Mouse (Mus musculus) c-Kit-positive CD71-positive TER-119-negative erythroid progenitor cells, embryonic 14.5 days (primary cell): ENCODE data around the gene Vps41.

Source experiments
- DNase-seq: peaks from one replicate; pipeline ENCODE4 v3.0.0-alpha.2; 2013; ENCODE audit warnings: low read depth

Vps41 gene

DNA sequence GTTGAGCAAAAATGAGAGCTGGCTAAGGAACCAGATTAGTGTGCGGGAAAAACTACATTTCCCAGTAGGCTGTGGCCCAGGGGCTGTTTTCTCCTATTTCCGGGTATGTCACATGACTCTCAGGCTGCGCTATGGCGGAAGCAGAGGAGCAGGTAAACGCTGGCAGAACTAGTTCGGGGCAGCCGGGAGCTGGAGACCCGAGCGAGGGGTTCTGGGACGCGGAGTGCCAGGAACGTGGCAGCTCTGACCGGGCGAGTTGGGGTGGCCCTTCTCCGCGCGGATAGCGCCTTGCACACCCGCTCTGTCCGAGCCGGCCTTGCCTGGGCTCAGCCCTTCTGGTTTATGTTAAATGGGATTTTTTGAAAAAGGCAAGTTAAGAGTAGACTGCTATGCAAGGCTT lies at the start of gene Vps41:
Gene Vps41 (plus strand): TSS at position 102 of the 400 bp plus-strand sequence.
- peak; percentile 64 for DNase-seq

- no peak for DNase-seq
Observed at GRCm38 (mm10) chr13:18698518-18699065, 18.5 kb upstream of the Vps41 start.

GRCm38 (mm10) chr13:18711685-18712084 lies 5.4 kb upstream of the Vps41 start:
- no peak for DNase-seq

GRCm38 (mm10) chr13:18716707-18717106 lies 379 bp upstream of the Vps41 start:
- no peak for DNase-seq

DNA sequence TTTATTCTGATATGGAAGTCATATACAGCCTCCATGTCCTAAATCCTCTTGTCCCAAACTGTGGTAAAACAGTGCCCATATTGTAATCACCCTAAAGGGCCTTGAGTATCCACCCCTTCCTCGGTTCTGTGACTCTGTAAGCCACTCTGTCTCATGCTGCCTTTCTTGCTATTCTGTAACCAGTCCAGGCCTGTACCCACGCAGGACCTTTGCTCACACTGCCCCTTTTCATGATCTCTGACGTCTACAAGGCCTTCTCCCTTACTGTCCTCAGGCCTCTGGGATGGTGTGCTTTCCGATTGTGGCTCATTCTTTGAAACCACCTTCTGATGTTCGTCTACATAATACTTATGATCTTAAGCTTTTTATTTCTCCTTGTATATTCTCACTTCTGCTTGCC lies 1.4 kb downstream of the Vps41 start:
- no peak for DNase-seq

DNA sequence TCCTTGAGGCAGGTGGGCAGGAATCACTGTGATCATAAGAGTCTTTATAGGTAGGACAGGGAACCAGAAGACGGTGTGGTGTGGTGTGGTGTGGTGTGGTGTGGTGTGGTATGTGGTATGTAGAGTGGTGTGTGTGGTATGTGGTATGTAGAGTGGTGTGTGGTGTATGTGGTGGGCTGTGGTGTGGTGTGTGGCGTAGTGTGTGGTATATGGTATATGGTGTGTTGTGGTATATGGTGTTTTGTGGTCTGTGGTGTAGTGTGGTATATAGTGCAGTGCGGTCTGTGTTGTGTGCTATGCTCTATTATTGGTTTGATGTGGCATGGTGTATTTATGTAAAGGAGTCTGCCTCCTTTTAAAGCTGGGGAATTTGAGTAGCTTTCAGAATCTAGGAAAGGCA lies 13.6 kb downstream of the Vps41 start:
- DNase-seq: no peak

- no peak for DNase-seq
Observed at GRCm38 (mm10) chr13:18736590-18736989, 19.5 kb downstream of the Vps41 start.

GRCm38 (mm10) chr13:18743575-18744265 lies 26.6 kb downstream of the Vps41 start:
- DNase-seq: no peak

DNA sequence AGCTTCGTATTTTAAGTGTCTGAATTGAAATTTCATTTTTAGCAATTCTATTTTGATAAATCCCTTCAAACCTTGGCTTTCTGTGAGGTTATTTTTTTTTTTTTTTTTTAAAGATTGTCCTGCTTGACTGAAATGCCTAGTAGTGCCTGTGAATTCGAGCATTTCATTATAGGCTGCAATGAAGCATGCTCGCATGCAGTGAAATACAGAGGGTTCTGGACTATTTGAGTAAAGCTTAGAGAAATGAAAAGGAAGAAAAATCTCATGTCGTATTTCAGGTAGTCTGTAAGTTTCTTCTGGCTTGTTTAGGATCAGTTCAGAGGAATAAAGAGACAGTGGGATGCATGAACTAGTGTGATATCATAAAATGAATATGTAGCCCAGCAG lies 27.2 kb downstream of the Vps41 start:
- no peak for DNase-seq

DNA sequence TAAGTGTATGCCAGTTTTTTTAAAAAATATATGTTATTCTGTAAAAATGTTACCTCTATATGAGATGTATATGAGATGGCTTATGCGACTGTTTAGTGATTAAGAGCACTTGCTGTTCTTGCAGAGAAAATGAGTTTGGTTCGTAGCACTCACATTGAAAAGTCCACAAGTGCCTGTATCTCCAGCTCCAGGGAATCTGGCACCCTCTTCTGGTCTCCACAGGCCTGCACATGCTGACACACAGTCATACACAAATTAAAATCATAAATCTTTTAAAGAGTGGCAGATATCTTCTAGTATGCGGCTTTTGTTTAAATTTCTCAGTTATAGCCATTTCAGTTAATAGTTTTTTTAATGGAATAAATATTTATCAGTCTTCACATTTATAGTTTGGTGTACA lies 40.9 kb downstream of the Vps41 start:
- no peak for DNase-seq

GRCm38 (mm10) chr13:18759361-18760056 lies 42.4 kb downstream of the Vps41 start:
- DNase-seq: no peak

DNA sequence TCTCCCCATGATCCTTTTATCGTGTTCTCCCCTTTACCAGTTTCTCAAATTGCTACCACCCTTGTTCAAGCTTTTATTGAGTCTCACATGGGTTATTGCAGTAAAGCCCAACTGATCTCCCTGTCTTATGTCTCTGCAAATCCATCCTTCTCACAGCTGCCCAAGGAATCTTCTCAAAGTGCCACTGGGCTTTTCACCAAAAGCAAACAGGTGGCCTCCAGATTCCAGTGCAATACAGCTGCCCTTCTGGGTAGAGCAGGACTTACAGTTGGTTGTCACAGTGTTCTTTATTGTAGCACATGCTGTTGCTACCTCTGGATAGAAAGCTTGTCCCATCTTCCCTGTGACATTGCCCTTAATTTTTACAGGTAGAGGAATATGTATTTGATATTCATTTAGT lies 44.4 kb downstream of the Vps41 start:
- DNase-seq: no peak

- no peak for DNase-seq
Observed at GRCm38 (mm10) chr13:18767893-18768292, 50.8 kb downstream of the Vps41 start.

DNA sequence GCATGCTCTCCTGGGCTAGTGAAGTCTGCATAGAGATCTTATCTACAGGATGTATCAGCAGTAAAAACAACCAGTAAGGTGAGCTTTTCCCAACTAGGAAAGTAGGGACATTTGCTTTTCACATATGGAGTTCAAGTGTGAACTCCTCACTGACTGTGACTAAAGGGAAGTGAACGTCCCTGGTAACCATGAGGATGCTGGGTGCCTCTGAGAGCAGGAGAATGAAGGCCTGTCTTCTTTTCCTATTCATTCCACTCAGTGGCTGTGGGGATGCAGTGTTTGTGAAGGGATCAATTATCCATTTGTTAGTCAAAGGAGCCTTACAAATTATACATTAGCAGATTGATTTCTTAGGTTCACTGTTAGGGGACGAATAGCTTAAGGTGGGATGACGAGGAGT lies 51.4 kb downstream of the Vps41 start:
- DNase-seq: no peak

GRCm38 (mm10) chr13:18773437-18774198 lies 56.5 kb downstream of the Vps41 start:
- DNase-seq: no peak

GRCm38 (mm10) chr13:18781250-18781649 lies 64.2 kb downstream of the Vps41 start:
- no peak for DNase-seq

- no peak for DNase-seq
Observed at GRCm38 (mm10) chr13:18785702-18786101, 68.6 kb downstream of the Vps41 start.

DNA sequence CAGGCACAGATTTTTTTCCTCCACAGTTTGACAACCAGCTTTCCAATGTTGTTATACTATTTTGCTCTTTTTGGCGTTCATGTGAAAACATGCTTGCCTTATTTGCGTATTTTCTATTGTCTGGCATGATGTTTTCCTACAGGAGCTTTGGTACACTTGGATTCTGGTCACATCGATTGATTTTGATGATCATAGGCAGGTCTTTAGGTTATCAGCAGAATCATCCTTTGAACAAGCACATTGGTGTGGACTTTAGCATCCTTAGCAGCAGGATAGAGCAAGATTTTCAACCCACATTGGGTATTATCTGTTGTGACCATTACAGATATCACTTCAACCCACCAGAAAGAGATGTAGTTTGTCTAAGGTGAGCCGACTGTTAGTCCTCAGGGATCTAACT lies 71.0 kb downstream of the Vps41 start:
- no peak for DNase-seq

- DNase-seq: no peak
Observed at GRCm38 (mm10) chr13:18788689-18789088, 71.6 kb downstream of the Vps41 start.

DNA sequence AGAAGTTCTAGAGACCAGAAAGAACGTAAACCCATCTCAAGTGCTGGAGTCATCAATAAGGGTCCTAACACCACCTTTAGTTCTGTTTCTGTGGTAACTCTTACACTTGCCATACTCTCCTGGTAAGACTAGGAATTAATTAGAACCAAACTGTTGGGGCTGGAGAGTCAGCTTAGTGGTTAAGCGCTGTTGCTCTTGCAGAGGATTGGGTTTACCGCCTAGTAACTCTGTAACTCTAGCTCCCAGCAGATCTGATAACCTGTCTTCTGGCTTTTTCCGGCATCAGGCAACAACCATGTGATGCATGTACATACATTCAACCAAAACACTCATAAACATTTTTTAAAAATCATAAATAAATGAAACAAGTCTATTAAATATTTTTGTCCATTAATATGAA lies 72.6 kb downstream of the Vps41 start:
- DNase-seq: no peak

- DNase-seq: no peak
Observed at GRCm38 (mm10) chr13:18790086-18790485, 73.0 kb downstream of the Vps41 start.

- no peak for DNase-seq
Observed at GRCm38 (mm10) chr13:18791314-18791713, 74.2 kb downstream of the Vps41 start.

GRCm38 (mm10) chr13:18791724-18792123 lies 74.6 kb downstream of the Vps41 start:
- no peak for DNase-seq
